Mouse (Mus musculus) midbrain, embryonic 14.5 days (tissue): ENCODE data around the gene Aldh2. TPM values are rescaled to one million over a fixed set of nuclear protein-coding genes. Genes with fewer than 3 reads are reported as not detected.
"Not testable (repeated sequence)": the region's sequence is repeated elsewhere in the genome, so short reads cannot be mapped to it uniquely, and the experiment has no call there.

Experiments
- ATAC-seq: fragments of 200-750 bp; cut with Nextera tagmentation; 2 replicates; pipeline ENCODE4 v1.8.0; 2017; ENCODE audit warnings: moderate number of reproducible peaks, moderate library complexity; ENCODE audit not compliant: low FRiP score, low TSS enrichment
- DNase-seq: peaks from one replicate; pipeline ENCODE4 v3.0.0-alpha.2; 2015
- H3K27ac ChIP-seq: fragments of 300-500 bp; sonication (generic); replicated peaks from 2 replicates; pipeline ENCODE4 v1.5.1; 2014; ENCODE audit warnings: mild to moderate bottlenecking, low read depth, low read length, moderate library complexity
- H3K27me3 ChIP-seq: fragments of 300-500 bp; sonication (generic); 2 replicates; pipeline ENCODE4 v1.6.1; 2014; ENCODE audit warnings: low read length, control low read depth, mixed read lengths; ENCODE audit not compliant: control insufficient read depth, insufficient read depth
- H3K36me3 ChIP-seq: fragments of 300-500 bp; sonication (generic); 2 replicates; pipeline ENCODE4 v1.6.1; 2014; ENCODE audit warnings: low read length, control low read depth; ENCODE audit not compliant: control insufficient read depth, insufficient read depth
- H3K4me1 ChIP-seq: fragments of 300-500 bp; sonication (generic); 2 replicates; pipeline ENCODE4 v1.6.1; 2014; ENCODE audit warnings: mild to moderate bottlenecking, antibody characterized with exemption, low read length, control low read depth; ENCODE audit not compliant: control insufficient read depth, insufficient read depth
- H3K4me2 ChIP-seq: fragments of 300-500 bp; sonication (generic); 2 replicates; pipeline ENCODE4 v1.6.1; 2014; ENCODE audit warnings: mild to moderate bottlenecking, low read length, moderate library complexity
- H3K4me3 ChIP-seq: fragments of 300-500 bp; sonication (generic); replicated peaks from 2 replicates; pipeline ENCODE4 v1.5.1; 2014; ENCODE audit warnings: low read depth, low read length
- H3K9ac ChIP-seq: fragments of 300-500 bp; sonication (generic); replicated peaks from 2 replicates; pipeline ENCODE4 v1.6.1; 2014; ENCODE audit warnings: mild to moderate bottlenecking, low read length, moderate library complexity
- H3K9me3 ChIP-seq: fragments of 300-500 bp; sonication (generic); 2 replicates; pipeline ENCODE4 v1.6.1; 2016; ENCODE audit warnings: low read length, control low read depth, mixed read lengths; ENCODE audit not compliant: control insufficient read depth
- WGBS: fragments of 180-500 bp; shearing (Covaris S2); extraction: QIAGEN DNeasy Blood & Tissue Kit; methylation state at CpG from one replicate; pipeline ENCODE4 v1.1.7; 2014; 5-methylcytosine and 5-hydroxymethylcytosine counted together
- polyA plus RNA-seq: library from polyadenylated mRNA; unstranded; fragments of >200 nt; fragmentation: Nextera tagmentation; extraction: Ambion mirVana; gene quantifications from 2 replicates; pipeline ENCODE4 v1.2.1, GENCODE M21; 2014

Aldh2 gene
- polyA plus RNA-seq, 1 experiment from 2014 or later: 41.8 TPM

- WGBS: 96% methylated on average over 5 of the region's 5 CpGs
- no peak overlapping the region for H3K4me3 ChIP-seq
- H3K36me3 ChIP-seq: no peaks in the 10 kb centered on the region
- no peaks in the 10 kb centered on the region for H3K9me3 ChIP-seq
- no peak for DNase-seq
- no peak overlapping the region for H3K9ac ChIP-seq
- H3K27me3 ChIP-seq: no peaks in the 10 kb centered on the region
- no peak overlapping the region for H3K4me2 ChIP-seq
- peaks cover 10% of the 10 kb centered on the region; the same call in 1 of the 2 replicates for H3K4me1 ChIP-seq
- H3K27ac ChIP-seq: no peak overlapping the region
- ATAC-seq: no peak
Measured at GRCm38 (mm10) chr5:121621102-121621501, 27.5 kb upstream of the Aldh2 start.

DNA sequence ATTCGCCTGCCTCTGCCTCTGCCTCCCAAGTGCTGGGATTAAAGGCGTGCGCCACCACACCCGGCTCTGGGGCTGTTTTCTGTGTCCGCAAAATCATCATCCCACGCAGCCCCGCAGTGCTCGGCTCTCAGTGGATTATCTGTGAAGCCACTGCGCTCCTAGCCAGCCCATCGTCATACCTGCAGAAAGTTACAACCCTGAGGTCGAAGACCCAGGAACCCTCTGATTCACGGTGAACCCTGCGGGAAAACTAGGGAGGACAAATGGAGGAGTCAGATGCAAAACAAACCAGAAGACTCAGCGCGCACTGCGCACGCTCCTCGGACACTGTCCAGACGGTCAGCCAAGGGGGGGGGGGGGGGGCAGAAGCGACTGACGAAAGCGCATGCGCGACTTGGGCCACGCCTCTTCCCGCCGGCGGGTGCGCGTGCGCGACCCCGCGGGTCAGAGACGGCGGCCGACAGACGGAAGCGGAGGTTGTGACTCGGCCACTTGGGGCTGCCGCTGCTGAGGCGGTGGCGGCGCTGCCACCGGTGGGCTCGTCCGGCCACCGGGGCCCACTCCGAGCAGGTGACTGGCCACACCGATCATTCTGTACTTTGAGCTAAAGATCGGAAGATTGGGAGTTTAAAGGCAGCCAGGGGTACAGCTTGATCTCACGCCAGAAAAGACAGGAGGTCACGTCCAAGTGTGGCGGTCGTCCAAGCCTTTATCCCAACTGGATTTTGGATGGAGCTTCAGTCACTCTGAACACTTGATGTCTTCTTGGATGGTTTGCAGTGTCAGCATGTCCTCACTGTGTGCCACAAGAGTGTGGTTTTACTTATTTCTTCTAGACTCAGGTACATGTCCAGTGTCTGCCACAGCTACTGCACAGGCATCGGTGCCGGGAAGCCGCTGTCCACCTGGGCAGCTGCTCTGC lies 25.2 kb upstream of the Aldh2 start, which contains the start of gene Acad12:
Gene Acad12, minus strand, starts transcription at position 347 of the 922 bp plus-strand sequence.
- Histone ChIP-seq H3K4me1 (peaks cover 10% of the 10 kb centered on the region; the same call in 1 of the 2 replicates), H3K36me3 (no peaks in the 10 kb centered on the region), H3K4me2 (peak within 1 kb of the TSS; percentile 82), H3K27ac (peak within 1 kb of the TSS; percentile 83), H3K4me3 (peak within 1 kb of the TSS; percentile 72), H3K9ac (peak within 1 kb of the TSS; percentile 81), H3K27me3 (no peaks in the 10 kb centered on the region), H3K9me3 (no peaks in the 10 kb centered on the region)
- DNase-seq: peak; percentile 93
- WGBS: 1% methylated on average over 58 of the region's 58 CpGs
- peak; percentile 82 for ATAC-seq

DNA sequence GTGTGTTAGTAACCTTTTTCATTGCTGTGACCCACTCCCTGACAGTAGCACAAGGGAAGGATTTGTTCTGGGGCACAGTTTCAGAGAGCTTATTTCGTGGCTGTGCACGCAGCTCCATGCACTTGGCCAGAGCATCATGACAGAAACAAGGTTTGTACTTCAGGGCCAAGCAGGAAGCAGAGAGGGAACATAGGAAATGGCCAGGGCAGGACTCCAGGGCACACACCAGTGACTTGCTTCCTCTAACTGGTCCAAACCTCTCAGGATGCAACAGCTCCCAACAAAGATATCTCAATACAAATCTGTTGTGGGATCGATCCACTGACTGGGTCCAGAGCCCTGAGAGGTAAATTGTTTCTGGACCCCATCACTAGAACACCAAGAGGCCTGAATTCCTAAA lies 21.3 kb upstream of the Aldh2 start:
- H3K9ac ChIP-seq, H3K27ac ChIP-seq, H3K4me2 ChIP-seq, H3K4me1 ChIP-seq, DNase-seq, H3K4me3 ChIP-seq, H3K36me3 ChIP-seq, H3K27me3 ChIP-seq, ATAC-seq, H3K9me3 ChIP-seq: not testable (repeated sequence)
- 82% methylated on average over 3 of the region's 3 CpGs for WGBS

- H3K4me1 ChIP-seq: no peaks in the 10 kb centered on the region
- H3K27me3 ChIP-seq: no peaks in the 10 kb centered on the region
- DNase-seq (no peak), ATAC-seq (no peak)
- H3K36me3 ChIP-seq: no peaks in the 10 kb centered on the region
- no peak overlapping the region for H3K9ac ChIP-seq
- H3K4me2 ChIP-seq: no peak overlapping the region
- no peaks in the 10 kb centered on the region for H3K9me3 ChIP-seq
- H3K4me3 ChIP-seq: no peak overlapping the region
- no peak overlapping the region for H3K27ac ChIP-seq
- 89% methylated on average over 6 of the region's 6 CpGs for WGBS
Measured at GRCm38 (mm10) chr5:121612036-121612435, 18.4 kb upstream of the Aldh2 start.

GRCm38 (mm10) chr5:121609556-121610135 lies 16.0 kb upstream of the Aldh2 start:
- H3K4me3 ChIP-seq, DNase-seq, H3K4me1 ChIP-seq, H3K9ac ChIP-seq, H3K27ac ChIP-seq, H3K36me3 ChIP-seq, ATAC-seq, H3K4me2 ChIP-seq, H3K27me3 ChIP-seq, H3K9me3 ChIP-seq: not testable (repeated sequence)
- 50% methylated on average over 7 of the region's 8 CpGs for WGBS

- no peak overlapping the region for H3K9ac ChIP-seq
- no peaks in the 10 kb centered on the region for H3K9me3 ChIP-seq
- no peak overlapping the region for H3K4me3 ChIP-seq
- DNase-seq: peak; percentile 79
- ATAC-seq: no peak
- H3K36me3 ChIP-seq: no peaks in the 10 kb centered on the region
- H3K4me2 ChIP-seq: no peak overlapping the region
- no peaks in the 10 kb centered on the region for H3K27me3 ChIP-seq
- 0 out of 2 replicates have a peak, but pooled peaks cover 2% of the 10 kb centered on the region for H3K4me1 ChIP-seq
- H3K27ac ChIP-seq: no peak overlapping the region
- 2% methylated on average over 2 of the region's 2 CpGs for WGBS
Measured at GRCm38 (mm10) chr5:121606151-121606550, 12.5 kb upstream of the Aldh2 start.

GRCm38 (mm10) chr5:121603815-121604214 lies 10.2 kb upstream of the Aldh2 start:
- not testable (repeated sequence) for ATAC-seq, H3K27ac ChIP-seq, H3K4me1 ChIP-seq, H3K27me3 ChIP-seq, H3K36me3 ChIP-seq, H3K4me3 ChIP-seq, H3K9me3 ChIP-seq, H3K9ac ChIP-seq, H3K4me2 ChIP-seq, DNase-seq
- WGBS: 78% methylated on average over 1 of the region's 1 CpGs

- Histone ChIP-seq H3K9me3 (no peaks in the 10 kb centered on the region), H3K9ac (no peak overlapping the region), H3K27ac (no peak overlapping the region), H3K27me3 (no peaks in the 10 kb centered on the region), H3K4me2 (no peak overlapping the region), H3K36me3 (no peaks in the 10 kb centered on the region), H3K4me3 (no peak overlapping the region), H3K4me1 (0 out of 2 replicates have a peak, but pooled peaks cover 2% of the 10 kb centered on the region)
- WGBS: 32% methylated on average over 9 of the region's 9 CpGs
- DNase-seq: peak; percentile 91
- ATAC-seq: no peak
Measured at GRCm38 (mm10) chr5:121601547-121602299, 8.1 kb upstream of the Aldh2 start.
